In genomic region chr3:65455597-65456284, GRCm38 (mm10) we compare ENCODE assay signal across 9 mouse cellular contexts.
DNase-seq lines count a peak whose midpoint lies in the region; ATAC-seq and TF ChIP-seq lines count a peak whose summit lies in the region.
"Had no signal": no experiment of that assay in that cellular context is flagged by ENCODE, and none has a peak within 500 bp of the region (broad histone marks: within the 10 kb centered on the region; RNA-seq: fewer than 3 reads in every experiment).

No protein-coding gene starts in this region.

- no peaks in the 10 kb centered on the region for H3K36me3 ChIP-seq in forebrain, postnatal 0 days (ENCODE audit: insufficient read depth)
- no peaks in the 10 kb centered on the region for H3K36me3 ChIP-seq in lung, postnatal 0 days (ENCODE audit: insufficient read depth, low read length)
- no peaks in the 10 kb centered on the region for H3K36me3 ChIP-seq in thymus, adult 2 months (ENCODE audit: control insufficient read depth, insufficient read depth, low read length)
- H3K36me3 ChIP-seq: G1E had no signal

- ATAC-seq in forebrain, postnatal 0 days = peak; percentile 94
- ATAC-seq in lung, postnatal 0 days = peak; percentile 84

- 0 out of 2 replicates have a peak, but pooled peaks cover 5% of the 10 kb centered on the region for H3K4me1 ChIP-seq in forebrain, postnatal 0 days (ENCODE audit: insufficient read depth)
- no peaks in the 10 kb centered on the region; the same call in 1 of the 2 replicates for H3K4me1 ChIP-seq in lung, postnatal 0 days (ENCODE audit: insufficient read depth, low read depth, low read length)
- H3K4me1 ChIP-seq in thymus, adult 2 months (replicated peaks; ENCODE audit: control insufficient read depth, insufficient read depth, low read length) = no peaks in the 10 kb centered on the region

- peak; percentile 53 for DNase-seq in Muller cell, postnatal 12 days (ENCODE audit: inconsistent ontology term)
- peak; percentile 53 for DNase-seq in cerebellum, adult 8-10 months
- DNase-seq in forebrain, postnatal 0 days = peak; percentile 70
- peak; percentile 59 to 64 for DNase-seq in heart, postnatal 10 days
- DNase-seq in kidney, postnatal 36 days = peak; percentile 89 to 91
- peak; percentile 73 for DNase-seq in lung, postnatal 0 days (ENCODE audit: low spot score)
- DNase-seq in right cerebral cortex, postnatal 10 days (ENCODE audit: low spot score in 2 of 2) = peak; percentile 82 to 88
- no peak for DNase-seq in thymus, adult 2 months

- no peak for TF ChIP-seq CTCF in forebrain, postnatal 0 days (IDR thresholded peaks at IDR 0.05; ENCODE audit: low read depth)
- no peak for TF ChIP-seq CTCF in lung, postnatal 0 days (IDR thresholded peaks at IDR 0.05)
- TF ChIP-seq CTCF in thymus, adult 2 months (IDR thresholded peaks at IDR 0.05; ENCODE audit: borderline replicate concordance, control insufficient read depth, extremely low read depth, insufficient read depth, low read length, poor library complexity) = no peak

- intact Hi-C loops in heart, postnatal 10 days (cut with DNase I) = loop anchor here (2.0 kb wide), 1 partner anchor 39 kb away; no protein-coding TSS in a partner anchor

- no peak for TF ChIP-seq POLR2A in thymus, adult 2 months (IDR thresholded peaks at IDR 0.05; ENCODE audit: control insufficient read depth, extremely low read depth, insufficient read depth, low read length, poor library complexity)

- H3K4me3 ChIP-seq in forebrain, postnatal 0 days (ENCODE audit: low read depth, low read length) = no peak overlapping the region
- no peak overlapping the region for H3K4me3 ChIP-seq in lung, postnatal 0 days (ENCODE audit: low read depth, low read length)
- H3K4me3 ChIP-seq in thymus, adult 2 months (ENCODE audit: control insufficient read depth, insufficient read depth, low read length) = no peak overlapping the region

- H3K9ac ChIP-seq in forebrain, postnatal 0 days = no peak overlapping the region
- no peak overlapping the region for H3K9ac ChIP-seq in lung, postnatal 0 days (replicated peaks; ENCODE audit: low read depth)

- H3K27me3 ChIP-seq in forebrain, postnatal 0 days (ENCODE audit: insufficient read depth, low read length) = no peaks in the 10 kb centered on the region
- no peaks in the 10 kb centered on the region for H3K27me3 ChIP-seq in lung, postnatal 0 days (replicated peaks; ENCODE audit: insufficient read depth, low read length)
- no peaks in the 10 kb centered on the region for H3K27me3 ChIP-seq in thymus, adult 2 months (ENCODE audit: control insufficient read depth, insufficient read depth, low read length)

- 12% methylated on average over 14 of the region's 14 CpGs for WGBS in forebrain, postnatal 0 days
- WGBS in lung, postnatal 0 days = 41% methylated on average over 14 of the region's 14 CpGs
- 90% methylated on average over 14 of the region's 14 CpGs for WGBS in thymus, adult 2 months

- no peaks in the 10 kb centered on the region for H3K9me3 ChIP-seq in forebrain, postnatal 0 days (ENCODE audit: low read length)
- H3K9me3 ChIP-seq in lung, postnatal 0 days (ENCODE audit: low read length) = no peaks in the 10 kb centered on the region
- H3K9me3 ChIP-seq: G1E had no signal

- H3K27ac ChIP-seq in forebrain, postnatal 0 days (ENCODE audit: low read depth, low read length) = peak overlapping the region; percentile 48; the same call in 1 of the 2 replicates
- H3K27ac ChIP-seq in lung, postnatal 0 days (ENCODE audit: low read length) = peak overlapping the region; percentile 10; the same call in 1 of the 2 replicates
- no peak overlapping the region for H3K27ac ChIP-seq in thymus, adult 2 months (ENCODE audit: control insufficient read depth, insufficient read depth, low read length)

- TF ChIP-seq EP300 in lung, postnatal 0 days (IDR thresholded peaks at IDR 0.05) = peak; percentile 55; the same call in 1 of the 2 replicates

- H3K4me2 ChIP-seq in forebrain, postnatal 0 days (ENCODE audit: low read depth) = no peak overlapping the region
- no peak overlapping the region for H3K4me2 ChIP-seq in lung, postnatal 0 days (replicated peaks; ENCODE audit: low read depth, low read length)
